Mouse (Mus musculus): ENCODE data around the gene Gm29797.

Gm29797 gene

GRCm38 (mm10) chr2:181656734-181657133 is at the start of gene Gm29797:
TSS of gene Gm29797 (plus strand) at chr2:181657034.
- no peak for DNase-seq

GRCm38 (mm10) chr2:181618761-181619495 is 37.9 kb upstream of the Gm29797 start:
- DNase-seq: no peak

GRCm38 (mm10) chr2:181623401-181623800 is 33.4 kb upstream of the Gm29797 start:
- DNase-seq: no peak

DNA sequence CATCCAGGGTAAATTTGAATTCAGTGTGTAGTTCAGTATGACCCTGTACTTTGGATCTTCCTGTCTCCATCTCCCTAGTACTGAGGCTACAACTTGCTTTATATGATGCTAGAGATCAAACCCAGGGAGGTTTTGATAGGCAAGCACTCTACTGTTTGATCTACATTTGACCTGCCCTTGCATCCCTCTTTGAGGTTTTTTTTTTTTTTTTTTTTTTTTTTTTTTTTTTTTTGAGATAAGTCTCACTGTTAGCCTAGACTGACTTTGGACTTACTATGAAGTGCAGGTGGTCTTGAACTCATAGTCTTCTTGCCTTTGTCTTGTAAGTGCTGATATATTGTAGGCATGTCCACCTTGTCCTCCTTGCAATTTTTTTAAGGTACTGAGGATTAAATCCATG is 28.4 kb upstream of the Gm29797 start:
- DNase-seq: no peak

- no peak for DNase-seq
Observed at GRCm38 (mm10) chr2:181632624-181633023, 24.2 kb upstream of the Gm29797 start.

GRCm38 (mm10) chr2:181635865-181636264 is 21.0 kb upstream of the Gm29797 start:
- DNase-seq: no peak

- DNase-seq: no peak
Observed at GRCm38 (mm10) chr2:181644361-181644760, 12.5 kb upstream of the Gm29797 start.

GRCm38 (mm10) chr2:181645666-181646065 is 11.2 kb upstream of the Gm29797 start:
- no peak for DNase-seq

GRCm38 (mm10) chr2:181646626-181647472 is 10.0 kb upstream of the Gm29797 start:
- DNase-seq: no peak

DNA sequence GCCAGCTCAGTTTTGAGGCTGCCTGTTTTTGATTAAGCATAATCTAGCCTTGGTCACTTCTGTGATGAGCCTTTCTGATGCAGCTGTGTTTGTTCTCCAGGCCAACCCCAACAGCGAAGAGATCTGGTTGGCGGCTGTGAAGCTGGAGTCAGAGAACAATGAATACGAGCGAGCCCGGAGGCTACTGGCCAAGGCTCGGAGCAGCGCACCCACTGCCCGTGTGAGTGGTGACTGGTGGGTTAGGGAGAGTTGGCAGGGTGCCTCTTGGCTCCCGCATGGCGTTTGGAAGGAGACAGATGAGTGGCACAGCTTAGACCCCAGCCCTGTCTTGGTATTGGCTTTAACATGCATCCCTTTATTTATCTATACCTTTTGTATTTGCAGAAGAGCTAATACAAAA is 7.9 kb upstream of the Gm29797 start:
- DNase-seq: no peak

DNA sequence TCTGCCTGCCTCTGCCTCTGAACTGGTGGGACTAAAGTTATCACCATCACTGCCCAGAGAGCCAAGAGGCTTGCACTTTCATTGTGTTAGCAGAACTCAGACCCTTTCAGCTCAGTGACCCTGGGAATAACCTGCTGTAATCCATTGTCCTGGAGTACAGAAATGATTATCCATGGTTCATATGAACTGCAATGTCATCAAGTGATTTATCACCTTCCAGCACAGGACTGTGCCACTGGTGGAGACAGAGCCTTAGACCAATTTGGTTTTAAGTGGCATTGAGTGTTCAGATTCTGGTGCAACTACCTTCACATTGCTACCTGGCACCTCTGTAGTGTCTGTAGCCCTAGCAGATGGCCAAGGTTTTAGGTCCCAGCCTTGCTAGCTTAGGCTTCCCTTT is 3.8 kb upstream of the Gm29797 start:
- no peak for DNase-seq

GRCm38 (mm10) chr2:181653523-181653922 is 3.3 kb upstream of the Gm29797 start:
- DNase-seq: no peak

DNA sequence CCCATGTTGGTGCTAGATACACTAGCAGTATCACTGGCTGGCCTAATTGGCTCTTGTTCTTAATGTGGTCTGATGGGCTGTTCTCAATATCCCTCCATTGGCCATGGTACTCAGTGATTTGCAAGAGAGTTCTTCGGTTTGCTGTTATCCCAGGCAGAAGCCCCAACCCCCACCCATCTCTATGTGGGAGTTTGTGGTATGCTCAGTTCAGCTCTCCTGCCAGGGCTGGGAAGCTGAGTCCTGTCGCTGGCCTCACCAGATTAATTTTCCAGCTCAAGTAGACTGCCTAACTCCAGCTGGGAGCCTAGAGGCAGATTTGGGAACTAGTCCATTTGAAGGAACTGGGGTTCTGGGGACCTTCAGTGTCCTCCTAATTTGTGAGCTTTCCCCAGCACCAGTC is 607 bp downstream of the Gm29797 start:
- DNase-seq: no peak

DNA sequence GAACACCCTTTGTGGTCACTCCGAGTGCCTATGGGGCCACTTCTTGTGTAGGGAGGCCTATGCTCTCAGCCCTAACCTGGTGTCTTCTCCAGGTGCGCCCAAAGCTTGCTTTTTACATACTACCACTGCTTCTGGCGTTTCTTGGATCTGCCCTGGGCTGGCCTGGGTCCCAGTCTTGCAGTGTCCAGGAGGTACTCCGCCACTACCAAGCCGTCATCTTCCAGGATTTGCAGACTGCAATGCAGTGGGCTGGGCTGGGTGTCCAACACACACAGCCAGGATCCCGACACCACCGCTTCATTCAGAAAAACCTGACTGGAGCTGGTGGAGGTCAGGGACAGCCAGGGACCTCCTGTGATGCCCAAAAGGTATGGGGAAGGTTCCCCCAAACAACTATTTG is 1.7 kb downstream of the Gm29797 start:
- no peak for DNase-seq

GRCm38 (mm10) chr2:181658930-181659555 is 2.2 kb downstream of the Gm29797 start:
- DNase-seq: peak; percentile 68

- DNase-seq: peak; percentile 79
Observed at GRCm38 (mm10) chr2:181659609-181660055, 2.8 kb downstream of the Gm29797 start.

GRCm38 (mm10) chr2:181662620-181663297 is 5.9 kb downstream of the Gm29797 start:
- DNase-seq: no peak

GRCm38 (mm10) chr2:181663298-181663630 is 6.4 kb downstream of the Gm29797 start:
- no peak for DNase-seq

- no peak for DNase-seq
Observed at GRCm38 (mm10) chr2:181670285-181670912, 13.6 kb downstream of the Gm29797 start.

GRCm38 (mm10) chr2:181670913-181671311 is 14.1 kb downstream of the Gm29797 start:
- no peak for DNase-seq

GRCm38 (mm10) chr2:181671326-181671725 is 14.5 kb downstream of the Gm29797 start, which contains the start of gene Sox18:
TSS of gene Sox18 (minus strand) at chr2:181671640.
- DNase-seq: no peak

GRCm38 (mm10) chr2:181671984-181672383 is 15.2 kb downstream of the Gm29797 start:
- DNase-seq: no peak

Measured in right cerebral cortex, adult 18-20 months (tissue).